ENCODE assay signal across 10 mouse cellular contexts in the genomic region with DNA sequence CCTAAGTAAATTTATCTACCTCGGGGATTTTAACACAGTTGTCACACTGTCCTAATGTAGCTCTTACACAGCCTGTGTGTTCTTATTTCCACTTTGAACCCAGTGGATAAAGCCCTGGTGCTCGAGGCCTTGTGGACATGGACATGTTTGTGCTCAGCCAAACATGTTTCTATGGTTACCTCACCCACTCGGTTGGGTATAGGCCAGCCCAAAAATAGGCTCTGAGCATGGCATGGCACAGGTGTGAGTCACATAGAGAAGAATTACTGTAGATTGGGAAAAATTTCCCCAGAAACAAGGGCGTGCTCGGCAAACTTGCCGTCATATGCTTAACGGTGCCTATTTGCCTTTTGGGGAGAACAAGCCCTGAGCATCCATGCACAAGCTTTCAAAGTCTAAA.
A peak's percentile ranks its signal among the peaks of the same experiment; 100 is the strongest.
DNase-seq lines count a peak whose midpoint lies in the region; ATAC-seq lines count a peak whose summit lies in the region.
"Had no signal": no experiment of that assay in that cellular context is flagged by ENCODE, and none has a peak within 500 bp of the region (broad histone marks: within the 10 kb centered on the region; RNA-seq: fewer than 3 reads in every experiment).

No protein-coding gene starts in this region.

- no peaks in the 10 kb centered on the region for H3K4me1 ChIP-seq in midbrain, embryonic 11.5 days (ENCODE audit: control insufficient read depth, insufficient read depth, low read length)

- no peak overlapping the region for H3K4me2 ChIP-seq in midbrain, embryonic 11.5 days

- H3K4me3 ChIP-seq in midbrain, embryonic 11.5 days (ENCODE audit: low read depth, low read length) = no peak overlapping the region

- no peaks in the 10 kb centered on the region for H3K36me3 ChIP-seq in midbrain, embryonic 11.5 days (ENCODE audit: control insufficient read depth, insufficient read depth, low read length)

- 85% methylated on average over 7 of the region's 7 CpGs for WGBS in midbrain, embryonic 11.5 days

- DNase-seq in layer of hippocampus, adult 18-20 months (ENCODE audit: low spot score in 2 of 2) = peak; percentile 13 to 32
- no peak for DNase-seq in layer of hippocampus, adult 9-10 months (ENCODE audit: low spot score)
- DNase-seq in NIH3T3 (ENCODE audit: low read depth) = peak; percentile 78
- DNase-seq in adrenal gland, postnatal 36 days = peak; percentile 63 to 72
- DNase-seq in layer of hippocampus, adult 9-11 months = peak; percentile 42
- DNase-seq in midbrain, embryonic 11.5 days (ENCODE audit: low spot score, missing footprints) = no peak
- no peak for DNase-seq in thymus, adult 18-20 months
- no peak for DNase-seq in urinary bladder, postnatal 25 days (ENCODE audit: low spot score)
- DNase-seq: kidney, postnatal 4 days; spleen, adult 18-20 months had no signal

- no peaks in the 10 kb centered on the region for H3K27me3 ChIP-seq in midbrain, embryonic 11.5 days (ENCODE audit: control insufficient read depth, insufficient read depth, low read length)

- H3K9me3 ChIP-seq in midbrain, embryonic 11.5 days (ENCODE audit: control insufficient read depth, low read length) = no peaks in the 10 kb centered on the region

- no peak for ATAC-seq in midbrain, embryonic 11.5 days (ENCODE audit: low FRiP score)

- H3K9ac ChIP-seq in midbrain, embryonic 11.5 days (ENCODE audit: low read length) = no peak overlapping the region

- H3K27ac ChIP-seq in midbrain, embryonic 11.5 days (ENCODE audit: low read depth, low read length) = no peak overlapping the region

Comparison
In these comparisons a context has a peak if more than half of its experiments do, and no peak if none do; other contexts are left out.
1. DNase-seq: peak in layer of hippocampus, adult 18-20 months (2 of 2), NIH3T3 (single experiment), adrenal gland, postnatal 36 days (2 of 2) and layer of hippocampus, adult 9-11 months (single experiment); none in layer of hippocampus, adult 9-10 months (single experiment), midbrain, embryonic 11.5 days (single experiment), thymus, adult 18-20 months (0 of 2) and urinary bladder, postnatal 25 days (single experiment).